Mouse (Mus musculus): ENCODE measurements around the gene Chp1. TPM values are rescaled to one million over a fixed set of nuclear protein-coding genes. Genes with fewer than 3 reads are reported as not detected.
"Not testable (repeated sequence)": the region's sequence is repeated elsewhere in the genome, so short reads cannot be mapped to it uniquely, and the experiment has no call there.

The Chp1 gene
- total RNA-seq, 2 experiments from 2014 or later, result 157 to 170 TPM

DNA sequence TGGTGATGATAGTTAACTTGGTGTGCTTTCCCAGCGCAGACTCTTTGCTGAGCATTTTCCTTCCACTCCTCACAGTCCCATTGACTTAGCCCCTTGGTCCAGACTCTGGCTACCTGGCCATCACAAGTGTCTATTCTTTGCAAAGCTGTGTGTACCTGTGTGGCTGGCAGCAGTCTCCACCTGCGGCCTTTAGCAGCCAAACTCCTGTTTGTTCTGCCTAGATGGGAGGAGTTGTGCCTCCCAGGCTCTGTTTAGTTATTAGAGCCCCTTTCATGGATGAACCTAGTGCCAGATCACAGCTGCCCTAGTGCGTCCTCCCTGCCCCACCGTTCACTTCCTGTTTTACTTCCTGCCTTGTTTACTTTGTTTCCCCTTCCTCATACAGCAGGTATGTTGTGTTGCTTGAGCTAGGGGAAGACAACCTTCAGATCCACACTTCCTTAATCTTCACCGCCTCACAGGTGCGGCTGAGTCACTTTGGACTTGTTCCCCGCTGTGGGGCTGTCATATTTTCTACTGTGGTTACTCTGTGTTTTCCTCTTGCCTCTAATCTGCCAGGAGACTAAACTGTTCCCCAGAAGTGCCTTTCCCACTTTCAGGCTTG, 11.3 kb downstream of the Chp1 start:
- no peak for DNase-seq (ENCODE audit: low spot score in 2 of 2)
- intact Hi-C loops (cut with DNase I), result no loop called here

DNA sequence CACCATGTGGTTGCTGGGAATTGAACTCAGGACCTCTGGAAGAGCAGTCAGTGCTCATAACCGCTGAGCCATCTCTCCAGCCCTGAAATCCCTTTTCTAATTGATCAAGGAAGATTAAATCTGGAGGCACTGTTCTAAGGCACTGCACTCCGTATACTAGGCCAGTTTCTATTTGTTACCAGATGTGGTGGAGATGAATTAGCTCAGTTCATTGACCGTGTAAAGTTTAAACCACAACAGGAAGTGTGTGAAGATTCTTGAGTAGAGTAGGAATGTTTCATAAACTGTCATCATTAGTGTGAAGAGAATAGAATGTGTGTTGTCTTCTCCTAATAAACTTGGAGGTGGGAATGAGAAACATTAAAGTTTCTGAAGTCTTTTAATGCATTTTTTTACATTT, 14.3 kb downstream of the Chp1 start:
- DNase-seq (ENCODE audit: low spot score in 2 of 2), result no peak
- intact Hi-C loops (cut with DNase I), result no loop called here

DNA sequence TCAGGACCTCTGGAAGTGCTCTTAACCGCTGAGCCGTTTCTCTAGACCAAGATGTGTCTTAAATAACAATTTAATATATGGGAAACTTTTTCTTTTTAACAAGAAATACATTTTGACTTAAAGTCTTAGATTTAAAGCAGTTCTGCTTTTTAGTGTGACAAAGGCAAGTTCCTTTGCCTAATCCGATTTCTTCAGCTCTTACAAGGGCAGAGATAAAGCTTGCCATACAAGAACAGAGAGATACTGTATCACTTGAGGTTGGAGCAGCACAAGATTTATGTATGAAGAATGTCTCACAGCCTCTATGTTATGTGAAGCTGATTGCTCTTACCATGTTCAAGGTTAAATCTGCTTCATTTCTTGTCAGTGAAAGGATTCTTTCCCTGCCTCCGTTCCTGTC, 17.8 kb downstream of the Chp1 start:
- no peak for DNase-seq (ENCODE audit: low spot score in 2 of 2)
- intact Hi-C loops (cut with DNase I), result no loop called here

DNA sequence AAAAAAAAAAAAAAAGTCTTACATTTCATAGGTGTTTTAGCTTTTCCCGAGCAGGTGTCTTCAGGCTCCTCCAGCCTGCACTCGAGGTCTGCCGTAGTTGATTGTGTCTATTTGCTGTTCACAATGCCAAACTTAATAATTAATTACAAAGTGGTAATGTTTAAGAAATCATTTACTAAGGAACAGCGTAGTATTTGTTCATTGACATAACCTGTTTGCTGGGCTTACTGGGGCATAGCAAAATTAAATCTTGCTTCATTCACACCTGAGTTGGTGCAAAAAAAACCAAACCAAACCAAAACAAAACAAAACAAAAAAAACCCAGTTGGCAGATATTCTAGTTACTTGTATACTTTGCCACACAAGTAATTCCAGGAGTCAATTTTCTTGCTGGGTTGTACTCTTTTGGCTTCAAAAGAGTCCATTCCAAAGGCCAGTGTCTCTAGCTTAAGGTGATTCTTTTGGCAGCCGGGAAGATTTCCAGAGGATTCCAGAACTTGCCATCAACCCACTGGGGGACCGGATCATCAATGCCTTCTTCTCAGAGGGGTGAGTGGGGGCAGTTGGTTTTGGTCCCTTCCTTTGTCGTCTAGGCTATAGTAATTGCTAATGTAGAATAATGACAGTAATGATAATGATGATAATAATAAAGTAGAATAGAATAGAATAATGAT, 18.8 kb downstream of the Chp1 start:
- intact Hi-C loops (cut with DNase I), result no loop called here
- no peak for DNase-seq (ENCODE audit: low spot score in 2 of 2)

DNA sequence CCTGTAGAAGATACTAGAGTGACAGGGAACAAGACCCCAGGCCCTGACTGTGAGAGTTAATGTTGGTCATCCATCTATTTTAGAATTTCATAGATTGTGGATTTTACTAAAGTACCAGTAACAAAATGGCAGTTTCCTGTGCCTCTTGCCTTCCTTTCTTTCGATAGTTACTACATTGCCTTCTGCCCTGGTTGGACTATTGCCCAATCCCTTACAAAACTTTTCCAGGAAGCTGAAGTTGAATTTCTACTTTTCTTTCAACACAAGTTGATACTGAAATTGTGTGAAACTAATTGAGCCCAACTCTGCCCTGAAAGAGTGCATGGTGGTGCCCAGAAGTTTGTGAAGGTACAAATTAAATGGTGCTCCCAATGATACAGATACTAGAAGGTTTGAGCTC, 25.0 kb downstream of the Chp1 start:
- intact Hi-C loops (cut with DNase I), result no loop called here
- DNase-seq (ENCODE audit: low spot score in 2 of 2), result no peak

DNA sequence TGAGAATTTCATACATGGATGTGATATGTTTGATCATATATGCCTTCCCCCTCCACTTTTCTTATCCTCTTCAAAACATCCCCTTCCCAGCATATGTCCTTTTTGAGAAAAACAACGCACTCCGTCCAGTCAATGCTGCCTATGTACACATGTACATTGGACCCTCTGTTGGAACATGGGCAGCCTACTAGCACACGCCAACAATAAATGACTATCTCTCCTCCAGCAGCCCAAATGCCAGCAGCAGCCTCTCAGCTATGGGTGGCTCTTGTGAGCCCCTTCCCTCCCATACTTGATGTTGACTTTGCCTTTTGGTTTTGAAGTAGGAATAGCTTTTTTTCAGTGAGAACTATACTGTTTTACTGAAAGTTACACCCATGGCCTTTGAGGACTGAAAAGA, 34.1 kb downstream of the Chp1 start:
- DNase-seq (ENCODE audit: low spot score in 2 of 2), result no peak
- intact Hi-C loops (cut with DNase I), result no loop called here

DNA sequence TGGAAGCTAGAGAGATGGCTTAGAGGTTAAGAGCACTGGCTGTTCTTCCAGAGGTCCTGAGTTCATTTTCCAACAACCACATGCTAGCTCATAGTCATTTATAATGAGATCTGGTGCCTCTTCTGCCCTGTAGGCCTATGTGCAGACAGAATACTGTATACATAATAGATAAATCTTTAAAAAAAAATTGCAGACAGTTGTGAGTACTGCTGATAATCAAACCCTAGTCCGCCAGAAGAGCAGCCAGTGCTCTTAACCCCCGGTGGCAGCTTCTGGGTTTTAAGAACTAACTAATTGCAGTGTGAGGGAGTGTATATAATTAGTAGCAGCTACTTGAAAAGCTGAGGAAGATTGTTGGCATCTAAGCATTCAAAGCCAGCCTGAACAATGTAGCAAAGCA, 35.9 kb downstream of the Chp1 start:
- no peak for DNase-seq (ENCODE audit: low spot score in 2 of 2)
- intact Hi-C loops (cut with DNase I), result no loop called here

DNA sequence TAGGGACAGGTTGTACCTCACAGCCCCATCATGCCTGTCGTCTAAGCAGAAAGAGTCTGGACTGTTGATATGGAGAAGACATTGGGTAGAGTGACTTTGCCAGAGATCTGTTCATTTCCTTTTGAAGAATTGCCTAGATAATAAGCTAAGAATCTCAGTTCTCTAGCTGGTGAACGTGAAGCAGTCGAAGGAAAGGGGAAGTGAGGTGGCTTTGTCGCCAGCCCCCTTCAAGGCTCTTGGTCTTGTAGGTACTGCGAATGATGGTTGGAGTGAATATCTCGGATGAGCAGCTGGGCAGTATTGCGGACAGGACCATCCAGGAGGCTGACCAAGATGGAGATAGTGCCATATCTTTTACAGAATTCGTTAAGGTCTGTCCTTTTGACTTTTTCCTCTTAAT, 36.8 kb downstream of the Chp1 start:
- intact Hi-C loops (cut with DNase I), result no loop called here
- no peak for DNase-seq (ENCODE audit: low spot score in 2 of 2)

DNA sequence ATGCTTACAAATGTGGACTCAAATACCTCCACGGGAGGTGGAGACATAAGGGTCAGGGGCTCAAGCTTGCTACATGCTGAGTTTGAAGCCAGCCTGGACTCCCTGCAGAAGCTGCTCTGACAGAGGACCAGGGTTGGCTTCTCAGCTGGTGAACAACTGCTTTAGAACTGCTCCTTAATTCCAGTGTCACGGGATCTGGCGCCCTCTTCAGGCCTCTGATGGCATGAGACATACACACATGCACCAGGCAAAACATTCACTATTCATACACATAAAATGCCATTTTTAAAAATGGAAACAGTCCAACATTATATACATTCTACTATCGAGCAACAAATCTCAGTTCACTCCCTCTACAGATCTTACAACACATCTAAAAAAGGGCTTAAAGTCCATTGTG, 39.9 kb downstream of the Chp1 start:
- intact Hi-C loops (cut with DNase I), result no loop called here
- peak; percentile 21 for DNase-seq (ENCODE audit: low spot score in 2 of 2)

DNA sequence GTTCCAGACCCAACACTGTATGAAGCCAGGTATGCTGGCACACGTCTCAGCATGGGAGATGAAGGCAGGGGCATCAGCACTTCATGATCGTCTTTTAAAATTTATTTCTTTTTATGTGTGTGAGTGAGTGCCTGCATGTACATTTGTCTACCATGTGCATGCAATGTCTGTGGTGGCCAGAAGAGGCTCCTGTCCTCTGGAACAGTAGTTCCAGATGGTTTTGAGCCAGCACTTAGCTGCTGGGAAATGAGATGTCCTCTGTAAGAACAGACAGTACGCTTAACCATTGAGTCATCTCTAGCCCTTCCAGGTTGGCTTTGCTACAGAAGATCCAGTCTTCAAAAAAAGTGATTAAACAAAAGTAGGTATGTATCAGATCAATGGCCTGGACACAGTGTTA, 43.8 kb downstream of the Chp1 start:
- intact Hi-C loops (cut with DNase I), result loop anchor here (5.0 kb wide), 2 partner anchors 81 to 114 kb away; partner anchors contain the start of gene Ino80
- DNase-seq (ENCODE audit: low spot score in 2 of 2), result no peak

DNA sequence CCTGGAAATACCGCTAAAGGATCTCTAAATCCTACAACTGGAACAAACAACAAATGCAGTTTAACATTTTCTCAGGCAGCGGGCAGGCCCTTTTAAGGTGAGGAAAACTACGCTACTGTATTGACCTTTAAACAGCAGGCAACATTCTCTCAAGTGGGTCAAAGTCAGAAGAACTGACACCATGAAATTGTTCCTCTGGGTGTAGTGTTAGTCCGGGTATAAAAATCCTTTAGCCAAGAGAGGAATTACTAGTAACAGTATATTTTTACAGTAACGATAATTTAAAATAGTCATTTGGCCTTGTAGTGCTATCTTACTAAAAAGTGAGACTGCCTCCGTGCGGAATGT, 46.2 kb downstream of the Chp1 start:
- no peak for DNase-seq (ENCODE audit: low spot score in 2 of 2)
- intact Hi-C loops (cut with DNase I), result loop anchor here (1.0 to 5.0 kb wide), 3 partner anchors 46 to 116 kb away; partner anchors contain the start of genes Chp1, Exd1 and Ino80

DNA sequence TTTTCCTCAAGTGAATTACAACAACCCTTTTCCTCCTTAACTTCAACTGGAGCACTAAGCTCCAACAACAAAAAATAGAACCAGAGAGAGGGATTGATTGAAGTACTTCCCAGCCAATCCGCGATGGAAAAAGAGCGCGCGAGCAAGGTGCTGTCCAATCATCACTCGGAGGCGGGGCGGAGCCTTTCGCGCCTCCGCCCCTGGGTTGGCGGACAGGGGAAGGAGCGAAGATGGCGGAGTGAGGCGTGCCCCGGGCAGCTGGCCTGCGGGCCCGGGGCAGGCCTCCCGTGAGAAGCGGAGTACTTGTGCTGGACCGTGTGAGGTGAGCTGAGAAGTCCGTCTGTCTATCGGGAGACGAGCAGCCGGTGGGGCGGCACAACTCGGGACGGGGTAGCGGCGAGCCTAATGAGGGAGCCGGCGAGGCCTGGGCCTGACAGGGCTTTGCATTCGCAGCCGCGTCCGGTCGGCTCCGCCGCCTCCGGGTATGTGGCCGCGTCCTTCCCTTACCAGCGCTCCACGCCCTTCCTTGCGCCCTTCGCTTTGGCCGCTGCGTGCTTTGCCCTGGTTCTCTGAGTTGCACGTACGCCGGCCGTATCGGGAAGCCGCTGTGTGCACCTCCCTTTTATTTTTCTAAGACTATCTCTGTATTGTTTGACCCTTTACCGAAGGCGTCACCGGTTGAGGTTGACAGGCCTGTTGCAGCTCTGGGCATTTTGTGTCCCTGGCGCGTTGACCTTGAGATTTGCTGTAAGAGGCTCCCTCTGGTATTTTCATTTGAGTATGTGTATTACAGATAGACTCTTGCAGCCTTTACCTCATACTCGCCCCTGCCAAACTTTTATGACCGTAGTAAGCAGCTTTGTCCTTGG, 46.9 kb downstream of the Chp1 start:
- intact Hi-C loops (cut with DNase I), result loop anchor here (1.0 to 5.0 kb wide), 3 partner anchors 47 to 117 kb away; partner anchors contain the start of genes Chp1, Exd1 and Ino80
- peak; percentile 98 to 99 for DNase-seq (ENCODE audit: low spot score in 2 of 2)

DNA sequence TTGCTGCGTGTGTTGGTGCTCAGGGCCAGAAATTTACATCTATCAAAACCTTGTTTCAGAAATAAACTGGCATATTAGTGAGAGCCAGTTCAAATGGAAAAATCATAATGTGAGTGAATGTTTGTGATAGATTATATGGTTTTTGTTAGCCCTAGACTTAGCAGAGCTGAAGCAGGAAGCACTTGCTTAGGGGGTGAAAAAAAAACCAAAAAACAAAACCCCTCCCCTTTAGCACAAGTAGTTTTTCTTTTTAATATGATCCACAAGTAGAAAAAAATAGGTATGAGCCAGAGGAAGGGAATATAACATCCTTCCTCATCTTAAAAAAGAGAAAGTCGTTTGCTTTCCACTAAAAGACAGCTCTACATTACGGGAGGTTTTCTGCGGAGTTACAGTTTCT, 47.8 kb downstream of the Chp1 start:
- intact Hi-C loops (cut with DNase I), result no loop called here
- DNase-seq (ENCODE audit: low spot score in 2 of 2), result no peak

DNA sequence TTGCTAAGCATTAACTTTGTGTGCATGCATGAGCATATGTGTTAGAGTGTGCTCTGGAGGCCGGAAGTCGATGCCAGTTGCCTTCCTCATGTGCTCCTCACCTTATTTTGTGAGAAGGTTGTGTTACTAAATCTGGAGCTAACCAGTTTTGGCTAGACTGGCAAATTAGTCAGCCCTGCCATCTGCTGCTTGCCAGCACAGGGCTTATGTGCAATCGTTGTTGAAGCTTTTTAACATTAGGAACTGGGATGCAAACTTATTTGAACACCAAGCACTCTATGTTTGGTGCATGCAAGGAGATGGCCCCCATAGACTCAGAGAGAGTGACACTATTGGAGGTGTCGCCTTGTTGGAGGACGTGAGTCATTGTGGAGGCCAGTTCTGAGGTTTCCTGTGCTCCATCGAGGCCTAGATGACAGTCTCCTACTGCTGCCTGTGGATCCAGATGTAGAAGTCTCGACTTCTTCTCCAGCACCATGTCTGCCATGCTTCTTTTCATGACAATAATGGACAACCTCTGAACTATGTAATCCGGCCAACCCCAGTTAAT, 49.4 kb downstream of the Chp1 start:
- DNase-seq (ENCODE audit: low spot score in 2 of 2), result peak; percentile 41 to 68
- intact Hi-C loops (cut with DNase I), result no loop called here

DNA sequence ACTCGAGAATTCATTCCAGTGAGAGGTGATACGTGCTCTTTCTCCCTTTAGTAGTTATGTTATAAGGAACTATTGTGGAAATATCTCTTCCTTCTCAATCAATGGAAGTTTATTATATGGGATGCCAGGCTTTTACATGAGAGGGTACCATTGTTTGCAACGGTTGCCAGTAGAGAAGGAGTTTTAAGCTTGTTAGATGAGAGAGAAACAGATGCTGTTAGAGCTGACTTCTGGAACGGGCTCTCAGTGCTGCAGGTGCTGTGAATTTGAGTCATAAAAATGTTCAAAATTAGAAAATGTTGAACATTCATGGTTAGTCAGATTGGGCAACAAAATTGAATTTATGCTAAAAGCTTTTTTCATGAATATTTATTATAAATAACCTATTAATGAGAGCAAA, 53.5 kb downstream of the Chp1 start:
- peak in 1 of 2 experiments; percentile 70 for DNase-seq (ENCODE audit: low spot score in 2 of 2)

DNA sequence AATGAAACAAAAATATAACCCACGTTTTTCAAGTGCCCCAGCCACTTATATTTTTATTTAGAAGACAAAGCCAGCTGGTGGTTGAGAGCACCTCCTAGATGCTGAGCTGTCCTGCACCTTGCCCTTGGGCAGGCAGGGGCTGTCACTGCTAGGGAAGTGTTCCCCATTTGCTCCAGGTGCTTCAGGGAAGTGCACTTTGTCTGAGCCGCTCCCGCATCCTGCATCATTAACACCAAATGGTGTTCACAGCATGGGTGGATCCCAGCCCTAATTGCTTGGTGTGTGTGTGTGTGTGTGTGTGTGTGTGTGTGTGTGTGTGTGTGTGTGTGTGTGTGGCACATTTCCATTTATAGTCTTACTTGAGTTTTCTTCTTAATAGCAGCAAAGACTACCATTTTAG, 54.1 kb downstream of the Chp1 start:
- intact Hi-C loops (cut with DNase I), result not testable (repeated sequence)

More for the DNA sequence above, 53.5 kb downstream of the Chp1 start:
- intact Hi-C loops (cut with DNase I), result no loop called here

DNA sequence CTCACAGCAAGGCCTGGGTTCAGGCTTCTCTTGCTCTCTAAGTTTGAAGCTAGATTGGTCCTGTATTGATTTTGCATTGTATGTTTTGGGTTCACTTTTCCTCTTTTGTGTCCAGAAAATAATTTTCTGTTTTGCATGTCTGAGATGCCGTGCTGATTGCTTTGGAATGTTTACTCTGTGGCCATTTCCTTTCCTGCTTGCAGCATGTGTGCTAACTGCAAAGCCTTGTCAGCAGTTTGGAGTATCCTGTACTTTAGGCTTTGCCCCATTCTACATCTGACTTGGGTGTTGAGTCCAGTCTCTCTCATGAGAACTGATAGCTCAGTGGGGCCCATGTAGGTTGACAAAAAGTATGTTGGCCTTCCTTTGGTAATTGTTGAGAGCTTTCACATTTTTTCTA, 55.0 kb downstream of the Chp1 start:
- no peak for DNase-seq (ENCODE audit: low spot score in 2 of 2)
- intact Hi-C loops (cut with DNase I), result no loop called here

More for the DNA sequence above, 54.1 kb downstream of the Chp1 start:
- DNase-seq (ENCODE audit: low spot score in 2 of 2), result not testable (repeated sequence)

DNA sequence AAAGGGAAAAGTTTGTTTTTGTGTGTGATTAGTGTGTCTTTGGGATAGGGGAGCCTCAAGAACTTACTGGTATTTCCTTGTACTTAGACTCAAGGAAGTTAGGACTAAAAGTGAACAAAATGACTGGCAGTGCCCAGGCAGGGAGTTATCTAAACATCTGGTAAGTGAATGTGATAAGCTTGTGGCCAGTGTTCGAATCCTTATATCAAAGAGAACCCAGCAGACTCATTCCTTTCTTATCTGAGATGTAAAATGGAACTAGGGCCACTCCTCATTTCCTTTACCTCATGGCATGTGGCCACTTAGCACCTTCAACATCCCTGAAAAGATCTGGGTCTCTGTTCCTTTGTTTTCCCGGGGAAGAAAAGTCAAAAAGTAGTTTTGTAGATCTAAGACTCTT, 56.4 kb downstream of the Chp1 start:
- intact Hi-C loops (cut with DNase I), result no loop called here
- DNase-seq (ENCODE audit: low spot score in 2 of 2), result no peak

DNA sequence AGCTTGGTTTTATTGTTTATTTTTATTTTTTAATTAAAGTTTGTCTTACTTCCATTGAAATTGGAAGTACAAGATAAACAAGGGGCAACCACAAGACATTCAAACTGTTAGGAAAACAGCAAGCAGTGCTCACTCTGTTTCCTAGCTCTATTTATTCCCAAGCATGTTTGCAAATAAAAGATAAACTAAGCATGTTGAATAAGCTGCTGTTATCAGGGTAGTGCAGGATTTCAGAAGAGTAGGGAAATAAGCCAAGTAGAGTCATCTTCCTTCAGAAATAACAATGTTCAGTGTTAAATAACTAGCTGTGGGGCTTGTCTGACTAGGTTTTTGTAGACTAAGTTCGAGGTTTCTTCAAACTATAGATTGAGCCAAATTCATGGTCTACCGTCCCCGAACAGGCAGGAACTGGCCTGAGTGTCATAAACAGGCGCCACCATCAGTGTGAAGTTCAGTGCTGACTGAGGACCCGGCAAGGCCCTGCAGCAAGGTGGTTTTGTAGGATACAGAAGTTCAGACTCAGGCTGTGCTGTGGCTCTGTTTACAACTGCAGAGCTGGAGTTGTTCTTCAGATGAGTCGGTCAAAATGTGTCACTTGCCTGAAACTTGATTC, 58.0 kb downstream of the Chp1 start:
- intact Hi-C loops (cut with DNase I), result no loop called here
- no peak for DNase-seq (ENCODE audit: low spot score in 2 of 2)

DNA sequence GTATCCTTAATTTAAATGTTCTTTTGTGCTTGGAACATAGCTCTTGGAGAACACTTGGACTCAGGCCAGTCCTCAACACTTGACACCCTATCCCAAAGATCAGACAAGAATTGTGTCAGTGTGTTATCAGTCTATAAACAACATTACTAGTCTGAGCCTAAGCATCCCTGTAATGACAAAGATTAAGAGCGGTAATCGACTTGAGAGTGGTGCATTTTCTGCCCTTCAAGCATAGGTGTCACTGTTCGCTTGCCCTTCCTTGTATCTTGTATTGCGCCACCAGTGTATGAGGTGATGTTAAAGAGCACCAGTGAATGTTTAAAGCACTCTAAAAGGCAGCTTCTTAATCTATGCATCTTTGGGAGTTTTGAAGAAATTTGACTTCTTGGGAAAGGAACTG, 59.5 kb downstream of the Chp1 start:
- no peak for DNase-seq (ENCODE audit: low spot score in 2 of 2)
- intact Hi-C loops (cut with DNase I), result no loop called here

Measured in left cerebral cortex, postnatal 25 days (tissue).